23 mouse cellular contexts compared by ENCODE assay signal in genomic region chr8:115551262-115551661, GRCm38 (mm10).
DNase-seq lines count a peak whose midpoint lies in the region; ATAC-seq lines count a peak whose summit lies in the region.
"Had no signal": no experiment of that assay in that cellular context is flagged by ENCODE, and none has a peak within 500 bp of the region (broad histone marks: within the 10 kb centered on the region; RNA-seq: fewer than 3 reads in every experiment).

No protein-coding gene starts in this region.

- H3K27ac ChIP-seq in lung, embryonic 16.5 days (ENCODE audit: low read length): no peak overlapping the region
- H3K27ac ChIP-seq: embryonic facial prominence, embryonic 12.5 days; forebrain, embryonic 12.5 days; gastrocnemius, adult 2 months; heart, embryonic 10.5 days; hindbrain, postnatal 0 days; liver, embryonic 13.5 days; macrophage; midbrain, embryonic 10.5 days had no signal

- peak; percentile 66 for ATAC-seq in lung, embryonic 16.5 days (ENCODE audit: low read depth)
- no peak for ATAC-seq in activated CD4-positive, CD25-positive, alpha-beta regulatory T cell, adult 4 months
- no peak for ATAC-seq in megakaryocyte progenitor cell, adult 5-6 weeks (replicated peaks; ENCODE audit: poor library complexity)
- ATAC-seq: CD4-positive, CD25-positive, alpha-beta regulatory T cell, adult 4 months; hindbrain, postnatal 0 days; intestine, embryonic 16.5 days; midbrain, embryonic 16.5 days had no signal

- no peaks in the 10 kb centered on the region for H3K36me3 ChIP-seq in lung, embryonic 16.5 days (ENCODE audit: control insufficient read depth, insufficient read depth, low read length)
- H3K36me3 ChIP-seq: embryonic facial prominence, embryonic 12.5 days; forebrain, embryonic 12.5 days; heart, embryonic 10.5 days; liver, embryonic 13.5 days; midbrain, embryonic 10.5 days had no signal

- DNase-seq in lung, adult 18-20 months: no peak
- peak; percentile 47 for DNase-seq in Muller cell, postnatal 12 days (ENCODE audit: inconsistent ontology term)
- peak; percentile 9 to 32 for DNase-seq in kidney, adult 8-10 months
- DNase-seq in kidney, postnatal 10 days: peak; percentile 11
- no peak for DNase-seq in frontal cortex, postnatal 36 days (ENCODE audit: low spot score in 2 of 2)
- DNase-seq: adrenal gland, postnatal 10 days; cerebellum, adult 2 months; cerebellum, postnatal 25 days; gastrocnemius, adult 2 months; liver, embryonic 13.5 days; thymus, postnatal 36 days had no signal

- no peak overlapping the region for H3K9ac ChIP-seq in lung, embryonic 16.5 days (ENCODE audit: low read length)
- H3K9ac ChIP-seq: embryonic facial prominence, embryonic 12.5 days; forebrain, embryonic 12.5 days; liver, embryonic 13.5 days had no signal

- 48% methylated on average over 5 of the region's 5 CpGs for WGBS in lung, embryonic 16.5 days

- no peaks in the 10 kb centered on the region for H3K27me3 ChIP-seq in lung, embryonic 16.5 days (ENCODE audit: control insufficient read depth, insufficient read depth, low read depth, low read length)
- H3K27me3 ChIP-seq: embryonic facial prominence, embryonic 12.5 days; liver, embryonic 13.5 days had no signal

- H3K4me3 ChIP-seq in lung, embryonic 16.5 days (ENCODE audit: low read length): no peak overlapping the region
- H3K4me3 ChIP-seq: embryonic facial prominence, embryonic 12.5 days; forebrain, embryonic 12.5 days; gastrocnemius, adult 2 months; heart, embryonic 10.5 days; liver, embryonic 13.5 days; midbrain, embryonic 10.5 days had no signal

- H3K4me1 ChIP-seq in lung, embryonic 16.5 days (replicated peaks; ENCODE audit: control insufficient read depth, insufficient read depth, low read length): no peaks in the 10 kb centered on the region; the same call in 1 of the 2 replicates
- H3K4me1 ChIP-seq: embryonic facial prominence, embryonic 12.5 days; heart, embryonic 10.5 days had no signal

- H3K4me2 ChIP-seq in lung, embryonic 16.5 days (ENCODE audit: low read depth, low read length): no peak overlapping the region
- H3K4me2 ChIP-seq: embryonic facial prominence, embryonic 12.5 days; forebrain, embryonic 12.5 days; liver, embryonic 13.5 days had no signal

- no peaks in the 10 kb centered on the region for H3K9me3 ChIP-seq in lung, embryonic 16.5 days (ENCODE audit: control insufficient read depth, low read length)
- H3K9me3 ChIP-seq: embryonic facial prominence, embryonic 12.5 days; forebrain, embryonic 12.5 days; heart, embryonic 10.5 days; liver, embryonic 13.5 days; midbrain, embryonic 10.5 days had no signal

Comparison
In these comparisons a context has a peak if more than half of its experiments do, and no peak if none do; other contexts are left out.
1. DNase-seq: peak in Muller cell, postnatal 12 days (single experiment), kidney, adult 8-10 months (2 of 2) and kidney, postnatal 10 days (single experiment); none in lung, adult 18-20 months (0 of 2) and frontal cortex, postnatal 36 days (0 of 2).